Mouse (Mus musculus): ENCODE results near the gene Crb1. TPM values are rescaled to one million over a fixed set of nuclear protein-coding genes. Genes with fewer than 3 reads are reported as not detected.

The Crb1 gene
- polyA plus RNA-seq, 1 experiment from 2014 or later: 0.15 TPM

DNA sequence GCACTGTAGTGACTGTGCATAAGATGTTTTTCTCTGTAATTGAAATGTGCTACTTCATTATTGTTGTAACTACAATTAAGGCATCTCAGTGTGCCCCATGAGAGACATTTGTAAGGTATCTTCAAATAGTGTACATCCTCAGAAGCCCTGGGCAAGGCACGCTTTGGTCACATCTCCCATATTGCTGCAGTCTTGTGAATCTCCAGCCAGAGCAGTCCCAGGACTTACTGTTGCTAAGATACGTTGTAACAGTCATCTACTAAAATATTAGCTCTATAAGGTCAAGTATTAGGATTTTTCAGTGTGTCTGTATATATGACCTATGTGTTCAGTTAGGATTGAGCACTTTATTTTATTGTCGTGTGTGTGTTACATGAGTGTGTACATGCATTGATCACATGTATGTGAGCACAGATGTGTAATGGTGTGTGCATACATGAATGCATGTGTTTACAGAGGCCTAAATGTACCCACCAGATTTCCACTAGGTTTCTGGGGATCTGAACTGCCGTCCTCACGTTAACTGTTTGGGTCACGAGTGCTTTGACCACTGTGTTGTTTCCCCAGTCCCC is 30.8 kb downstream of the Crb1 start:
- Histone ChIP-seq H3K4me2 (ENCODE audit: low read depth, low read length) (no peak overlapping the region), H3K4me1 (ENCODE audit: control insufficient read depth, insufficient read depth, low read length) (no peaks in the 10 kb centered on the region), H3K4me3 (ENCODE audit: low read length) (no peak overlapping the region), H3K9ac (ENCODE audit: low read depth, low read length) (no peak overlapping the region), H3K27ac (ENCODE audit: low read length) (no peak overlapping the region), H3K9me3 (ENCODE audit: control insufficient read depth, low read length) (no peaks in the 10 kb centered on the region), H3K27me3 (replicated peaks; ENCODE audit: control insufficient read depth, insufficient read depth, low read length) (no peaks in the 10 kb centered on the region), H3K36me3 (ENCODE audit: control insufficient read depth, insufficient read depth, low read length) (no peaks in the 10 kb centered on the region)
- WGBS: 76% methylated on average over 6 of the region's 6 CpGs
- no peak for ATAC-seq

- Histone ChIP-seq H3K4me1 (ENCODE audit: control insufficient read depth, insufficient read depth, low read length) (no peaks in the 10 kb centered on the region), H3K9ac (ENCODE audit: low read depth, low read length) (no peak overlapping the region), H3K27me3 (replicated peaks; ENCODE audit: control insufficient read depth, insufficient read depth, low read length) (no peaks in the 10 kb centered on the region), H3K4me3 (ENCODE audit: low read length) (no peak overlapping the region), H3K9me3 (ENCODE audit: control insufficient read depth, low read length) (no peaks in the 10 kb centered on the region), H3K4me2 (ENCODE audit: low read depth, low read length) (no peak overlapping the region), H3K27ac (ENCODE audit: low read length) (no peak overlapping the region), H3K36me3 (ENCODE audit: control insufficient read depth, insufficient read depth, low read length) (no peaks in the 10 kb centered on the region)
- no peak for ATAC-seq
- WGBS: 4% methylated on average over 1 of the region's 2 CpGs
Observed at GRCm38 (mm10) chr1:139340178-139340859, 36.6 kb downstream of the Crb1 start.

DNA sequence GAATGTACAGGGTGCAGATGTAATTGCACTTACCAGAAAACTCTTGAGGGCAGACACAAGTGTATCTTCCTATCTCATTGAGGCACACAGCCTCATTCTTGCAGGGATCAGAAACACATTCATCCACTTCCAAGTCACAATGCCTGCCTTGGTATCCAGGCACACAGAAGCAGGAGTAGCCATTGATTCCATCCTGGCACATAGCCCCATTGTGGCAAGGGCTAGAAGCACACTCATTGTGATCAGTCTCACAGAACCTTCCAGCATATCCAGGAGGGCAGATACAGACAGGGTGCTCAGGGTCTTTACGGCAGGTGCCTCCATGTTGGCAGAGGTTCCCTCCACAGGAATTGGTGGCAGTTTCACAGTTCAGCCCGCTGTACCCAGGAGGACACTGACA is 39.9 kb downstream of the Crb1 start:
- Histone ChIP-seq H3K27ac (ENCODE audit: low read length) (no peak overlapping the region), H3K4me2 (ENCODE audit: low read depth, low read length) (no peak overlapping the region), H3K27me3 (replicated peaks; ENCODE audit: control insufficient read depth, insufficient read depth, low read length) (no peaks in the 10 kb centered on the region), H3K9ac (ENCODE audit: low read depth, low read length) (no peak overlapping the region), H3K4me3 (ENCODE audit: low read length) (no peak overlapping the region), H3K36me3 (ENCODE audit: control insufficient read depth, insufficient read depth, low read length) (no peaks in the 10 kb centered on the region), H3K9me3 (ENCODE audit: control insufficient read depth, low read length) (no peaks in the 10 kb centered on the region), H3K4me1 (ENCODE audit: control insufficient read depth, insufficient read depth, low read length) (no peaks in the 10 kb centered on the region)
- 67% methylated on average over 2 of the region's 2 CpGs for WGBS
- ATAC-seq: no peak

- H3K9me3 ChIP-seq (ENCODE audit: control insufficient read depth, low read length): no peaks in the 10 kb centered on the region
- H3K36me3 ChIP-seq (ENCODE audit: control insufficient read depth, insufficient read depth, low read length): no peaks in the 10 kb centered on the region
- H3K27me3 ChIP-seq (replicated peaks; ENCODE audit: control insufficient read depth, insufficient read depth, low read length): no peaks in the 10 kb centered on the region
- no peak for ATAC-seq
- 100% methylated on average over 1 of the region's 1 CpGs for WGBS
- no peak overlapping the region for H3K4me3 ChIP-seq (ENCODE audit: low read length)
- H3K9ac ChIP-seq (ENCODE audit: low read depth, low read length): no peak overlapping the region
- H3K27ac ChIP-seq (ENCODE audit: low read length): no peak overlapping the region
- H3K4me1 ChIP-seq (ENCODE audit: control insufficient read depth, insufficient read depth, low read length): no peaks in the 10 kb centered on the region
- H3K4me2 ChIP-seq (ENCODE audit: low read depth, low read length): no peak overlapping the region
Observed at GRCm38 (mm10) chr1:139328811-139329210, 48.1 kb downstream of the Crb1 start.

- WGBS: 82% methylated on average over 5 of the region's 5 CpGs
- Histone ChIP-seq H3K4me1 (ENCODE audit: control insufficient read depth, insufficient read depth, low read length) (no peaks in the 10 kb centered on the region), H3K4me3 (ENCODE audit: low read length) (no peak overlapping the region), H3K27me3 (replicated peaks; ENCODE audit: control insufficient read depth, insufficient read depth, low read length) (no peaks in the 10 kb centered on the region), H3K27ac (ENCODE audit: low read length) (no peak overlapping the region), H3K36me3 (ENCODE audit: control insufficient read depth, insufficient read depth, low read length) (no peaks in the 10 kb centered on the region), H3K9me3 (ENCODE audit: control insufficient read depth, low read length) (no peaks in the 10 kb centered on the region), H3K9ac (ENCODE audit: low read depth, low read length) (no peak overlapping the region), H3K4me2 (ENCODE audit: low read depth, low read length) (no peak overlapping the region)
- no peak for ATAC-seq
Observed at GRCm38 (mm10) chr1:139328286-139328685, 48.6 kb downstream of the Crb1 start.

GRCm38 (mm10) chr1:139325378-139325777 is 51.5 kb downstream of the Crb1 start:
- Histone ChIP-seq H3K4me1 (ENCODE audit: control insufficient read depth, insufficient read depth, low read length) (no peaks in the 10 kb centered on the region), H3K4me2 (ENCODE audit: low read depth, low read length) (no peak overlapping the region), H3K9ac (ENCODE audit: low read depth, low read length) (no peak overlapping the region), H3K36me3 (ENCODE audit: control insufficient read depth, insufficient read depth, low read length) (no peaks in the 10 kb centered on the region), H3K4me3 (ENCODE audit: low read length) (no peak overlapping the region), H3K27ac (ENCODE audit: low read length) (no peak overlapping the region), H3K9me3 (ENCODE audit: control insufficient read depth, low read length) (no peaks in the 10 kb centered on the region), H3K27me3 (replicated peaks; ENCODE audit: control insufficient read depth, insufficient read depth, low read length) (no peaks in the 10 kb centered on the region)
- 77% methylated on average over 2 of the region's 2 CpGs for WGBS
- ATAC-seq: no peak

GRCm38 (mm10) chr1:139319798-139320197 is 57.1 kb downstream of the Crb1 start:
- 40% methylated on average over 6 of the region's 6 CpGs for whole genome bisulfite sequencing
- Histone ChIP-seq H3K4me3 (ENCODE audit: low read length) (no peak overlapping the region), H3K4me2 (ENCODE audit: low read depth, low read length) (no peak overlapping the region), H3K4me1 (ENCODE audit: control insufficient read depth, insufficient read depth, low read length) (no peaks in the 10 kb centered on the region), H3K9me3 (ENCODE audit: control insufficient read depth, low read length) (no peaks in the 10 kb centered on the region), H3K27ac (ENCODE audit: low read length) (no peak overlapping the region), H3K9ac (ENCODE audit: low read depth, low read length) (no peak overlapping the region), H3K27me3 (replicated peaks; ENCODE audit: control insufficient read depth, insufficient read depth, low read length) (no peaks in the 10 kb centered on the region), H3K36me3 (ENCODE audit: control insufficient read depth, insufficient read depth, low read length) (no peaks in the 10 kb centered on the region)
- ATAC-seq: no peak

DNA sequence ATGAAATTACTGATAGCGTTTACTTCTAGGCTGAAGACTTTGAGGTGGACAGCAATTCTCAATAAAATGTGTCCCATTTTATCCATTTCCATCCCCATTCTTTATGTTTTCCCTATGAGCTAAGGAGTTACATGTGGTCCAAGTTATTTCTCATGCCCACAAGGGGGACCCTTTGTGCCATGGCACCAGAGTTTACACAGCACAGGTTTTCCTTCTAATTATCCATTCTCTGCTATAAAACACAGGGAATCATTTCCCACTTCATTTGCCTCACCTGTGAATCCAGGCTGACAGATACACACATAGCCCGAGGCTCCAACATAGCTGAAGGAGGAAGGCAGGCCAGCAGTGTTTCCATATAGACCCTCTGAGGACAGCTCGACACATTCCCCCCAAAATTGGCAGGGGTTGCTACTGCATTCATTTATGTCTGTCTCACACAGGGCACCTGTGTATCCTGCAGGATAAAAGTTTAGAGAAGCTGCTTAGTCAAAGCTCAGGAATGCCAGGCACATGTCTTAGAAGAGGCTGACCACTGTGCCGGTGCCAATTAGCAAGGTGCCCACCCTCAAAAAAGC is 62.5 kb downstream of the Crb1 start:
- no peak for ATAC-seq
- Histone ChIP-seq H3K9me3 (ENCODE audit: control insufficient read depth, low read length) (no peaks in the 10 kb centered on the region), H3K36me3 (ENCODE audit: control insufficient read depth, insufficient read depth, low read length) (no peaks in the 10 kb centered on the region), H3K4me3 (ENCODE audit: low read length) (no peak overlapping the region), H3K27ac (ENCODE audit: low read length) (no peak overlapping the region), H3K9ac (ENCODE audit: low read depth, low read length) (no peak overlapping the region), H3K4me2 (ENCODE audit: low read depth, low read length) (no peak overlapping the region), H3K4me1 (ENCODE audit: control insufficient read depth, insufficient read depth, low read length) (no peaks in the 10 kb centered on the region), H3K27me3 (replicated peaks; ENCODE audit: control insufficient read depth, insufficient read depth, low read length) (no peaks in the 10 kb centered on the region)
- WGBS: 82% methylated on average over 4 of the region's 4 CpGs

DNA sequence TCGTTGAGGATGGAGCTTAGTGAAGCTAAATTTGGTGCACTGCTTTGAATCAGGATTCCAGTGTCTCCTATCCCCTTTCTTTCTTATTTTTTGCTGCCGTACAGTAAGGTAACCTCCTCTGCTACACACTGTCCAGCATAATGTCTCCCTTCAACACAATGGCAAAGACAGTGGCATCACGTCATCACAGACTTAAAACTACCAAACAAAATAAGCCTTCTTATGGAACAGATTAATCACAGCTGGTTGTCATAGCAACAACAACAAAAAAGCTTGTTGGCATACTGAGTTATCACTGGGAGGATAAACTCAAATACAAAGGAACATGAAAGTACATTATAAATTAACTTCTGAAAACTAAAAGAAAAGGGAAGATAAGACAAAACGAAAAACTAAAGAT is 68.0 kb downstream of the Crb1 start:
- no peaks in the 10 kb centered on the region for H3K36me3 ChIP-seq (ENCODE audit: control insufficient read depth, insufficient read depth, low read length)

More for the DNA sequence above, 68.0 kb downstream of the Crb1 start:
- H3K9me3 ChIP-seq (ENCODE audit: control insufficient read depth, low read length): no peaks in the 10 kb centered on the region
- H3K4me3 ChIP-seq (ENCODE audit: low read length): no peak overlapping the region
- H3K27me3 ChIP-seq (replicated peaks; ENCODE audit: control insufficient read depth, insufficient read depth, low read length): no peaks in the 10 kb centered on the region
- H3K4me1 ChIP-seq (ENCODE audit: control insufficient read depth, insufficient read depth, low read length): no peaks in the 10 kb centered on the region
- no peak overlapping the region for H3K4me2 ChIP-seq (ENCODE audit: low read depth, low read length)
- ATAC-seq: no peak
- H3K27ac ChIP-seq (ENCODE audit: low read length): no peak overlapping the region
- WGBS: 69% methylated on average over 4 of the region's 4 CpGs
- no peak overlapping the region for H3K9ac ChIP-seq (ENCODE audit: low read depth, low read length)

All from intestine, embryonic 16.5 days (tissue).